Mouse (Mus musculus): Measurements from ENCODE around the gene Slc32a1.

- TF ChIP-seq CTCF (IDR thresholded peaks at IDR 0.05; ENCODE audit: low read depth) (no peak), EP300 (IDR thresholded peaks at IDR 0.05; ENCODE audit: low read depth) (no peak)
Measured at GRCm38 (mm10) chr2:158593371-158593770, 17.2 kb upstream of the Slc32a1 start.
